Mouse (Mus musculus): ENCODE measurements at regions not wholly inside any gene's neighbourhood (a gene's known extent, or its start where the extent isn't known, plus 50 kb on each side); places are given as distances from the start of the nearest gene placed in this dataset.
A peak's percentile ranks its signal among the peaks of the same experiment; 100 is the strongest.

DNA sequence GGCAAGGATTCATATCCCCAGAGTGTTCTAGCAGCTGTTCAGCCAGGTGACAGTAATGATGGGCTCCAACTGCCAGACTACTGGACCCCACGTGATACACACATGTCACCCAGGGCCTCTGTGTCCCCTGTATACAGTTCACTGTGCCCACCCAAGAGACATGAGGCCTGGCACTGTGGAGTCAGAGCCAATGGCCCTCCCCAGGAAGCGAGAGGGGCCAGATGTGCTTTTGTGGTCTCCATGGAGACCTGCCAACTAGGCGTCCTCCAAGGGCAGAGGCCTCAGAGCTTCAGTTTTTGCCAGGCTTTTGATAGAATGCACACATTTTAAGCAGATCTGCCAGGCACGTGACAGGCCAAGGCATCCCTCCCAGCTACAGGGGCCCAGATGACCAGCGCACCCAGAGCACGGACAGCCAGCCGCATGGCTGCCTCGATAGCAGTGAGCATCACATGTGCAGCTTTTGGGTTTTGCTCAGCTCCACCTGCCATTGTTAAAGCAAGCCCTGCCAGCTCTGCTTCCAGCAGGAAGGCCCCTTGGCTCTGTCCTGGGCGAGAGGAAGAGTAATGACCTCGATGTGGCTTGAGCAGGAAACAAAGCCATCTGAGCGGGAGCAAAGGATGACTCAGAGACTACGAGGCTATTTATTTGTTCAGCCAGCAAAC, 198.1 kb upstream of the Sulf2 start:
- no peak for DNase-seq

DNA sequence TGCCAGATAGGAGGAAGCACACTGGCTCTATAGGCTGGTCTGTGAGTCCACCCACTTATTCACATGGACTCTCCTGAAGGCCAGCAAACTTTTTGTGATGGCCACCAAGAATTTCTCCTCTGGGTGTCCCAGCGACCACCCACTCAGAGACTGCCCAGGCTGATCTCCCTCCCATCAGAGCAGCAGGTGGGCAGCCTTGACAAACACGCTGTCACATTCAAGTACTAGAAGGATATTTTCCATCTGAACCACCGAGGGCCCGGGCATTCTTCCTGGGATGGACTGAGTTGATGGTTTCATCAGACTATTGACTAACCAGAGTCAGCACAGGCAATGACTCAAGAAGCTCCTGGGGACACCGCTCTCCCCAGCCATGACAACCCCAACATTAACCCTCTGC, 196.5 kb upstream of the Sulf2 start:
- DNase-seq = no peak

DNA sequence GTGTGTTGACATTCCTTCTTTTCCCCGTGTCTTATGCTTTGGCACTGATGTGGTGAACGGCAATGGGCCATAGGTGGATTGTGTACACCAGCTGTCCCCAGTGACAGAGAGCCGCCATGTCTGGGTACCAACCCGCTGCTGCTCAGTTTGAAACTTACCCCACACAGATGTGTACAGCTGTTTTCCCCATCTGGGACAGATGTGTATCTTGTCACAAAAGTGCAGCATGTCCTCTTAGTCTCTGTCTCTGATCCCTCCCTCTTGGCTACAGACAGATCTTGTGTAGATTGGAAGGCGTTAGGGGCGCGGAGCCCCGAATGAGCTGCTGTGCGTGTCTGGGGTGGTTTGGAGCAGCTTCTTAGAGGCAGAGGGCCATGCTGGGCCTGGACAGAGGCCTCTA, 196.1 kb upstream of the Sulf2 start:
- DNase-seq = no peak

DNA sequence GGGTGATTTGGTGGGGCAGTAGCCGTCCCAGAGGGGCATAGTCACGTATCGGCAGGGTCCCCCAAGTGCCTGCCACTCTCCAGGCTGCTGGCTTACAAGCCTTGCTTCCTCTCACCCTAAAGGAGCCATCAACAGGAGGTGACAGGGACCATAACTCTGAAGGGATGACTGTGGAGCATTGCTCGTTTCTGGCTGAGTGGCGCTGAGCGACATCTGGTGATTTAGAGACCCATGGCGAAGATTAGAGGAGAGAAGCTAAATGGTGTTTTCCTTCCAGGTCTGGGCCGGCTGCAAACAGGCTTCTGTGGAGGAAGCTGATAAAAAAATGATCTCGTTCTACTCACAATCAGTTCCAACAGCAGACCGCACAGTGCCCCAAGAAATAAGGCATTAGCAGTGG, 193.2 kb upstream of the Sulf2 start:
- DNase-seq = no peak

DNA sequence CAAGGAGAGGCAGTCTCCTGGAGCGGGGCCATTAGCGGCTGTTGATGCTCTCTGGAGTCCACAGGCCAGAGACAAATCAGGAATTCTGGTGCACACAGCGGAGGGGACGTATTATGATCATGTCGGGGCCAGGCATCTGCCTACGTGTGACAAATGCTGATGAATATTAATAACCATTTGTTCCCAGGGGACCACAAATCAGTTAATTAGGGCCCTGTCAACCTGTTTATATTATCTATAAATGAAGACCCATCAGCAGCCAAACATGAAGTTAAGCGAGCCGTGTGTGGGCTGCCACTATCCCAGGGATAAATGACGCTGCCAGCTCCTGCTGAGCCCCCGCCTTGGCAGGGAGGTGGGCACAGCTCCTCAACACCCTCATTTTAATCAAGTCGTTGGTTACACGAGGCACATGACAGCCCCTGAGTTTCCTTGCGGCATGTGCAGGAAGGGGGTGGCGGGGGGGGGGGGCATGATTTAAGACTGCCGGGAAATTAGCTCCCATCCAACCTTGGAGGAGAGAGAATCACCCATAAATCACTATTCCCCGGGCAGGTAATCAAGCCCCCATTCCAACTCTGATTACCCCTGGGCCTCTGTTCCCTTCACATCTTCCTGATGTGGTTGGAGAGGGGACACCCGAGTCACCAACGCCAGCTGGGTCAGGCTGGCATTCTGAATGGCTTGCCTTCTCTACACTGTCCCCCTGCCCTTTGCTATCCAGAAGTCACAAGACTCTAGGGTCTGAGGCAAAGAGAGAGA, 191.1 kb upstream of the Sulf2 start:
- no peak for DNase-seq

DNA sequence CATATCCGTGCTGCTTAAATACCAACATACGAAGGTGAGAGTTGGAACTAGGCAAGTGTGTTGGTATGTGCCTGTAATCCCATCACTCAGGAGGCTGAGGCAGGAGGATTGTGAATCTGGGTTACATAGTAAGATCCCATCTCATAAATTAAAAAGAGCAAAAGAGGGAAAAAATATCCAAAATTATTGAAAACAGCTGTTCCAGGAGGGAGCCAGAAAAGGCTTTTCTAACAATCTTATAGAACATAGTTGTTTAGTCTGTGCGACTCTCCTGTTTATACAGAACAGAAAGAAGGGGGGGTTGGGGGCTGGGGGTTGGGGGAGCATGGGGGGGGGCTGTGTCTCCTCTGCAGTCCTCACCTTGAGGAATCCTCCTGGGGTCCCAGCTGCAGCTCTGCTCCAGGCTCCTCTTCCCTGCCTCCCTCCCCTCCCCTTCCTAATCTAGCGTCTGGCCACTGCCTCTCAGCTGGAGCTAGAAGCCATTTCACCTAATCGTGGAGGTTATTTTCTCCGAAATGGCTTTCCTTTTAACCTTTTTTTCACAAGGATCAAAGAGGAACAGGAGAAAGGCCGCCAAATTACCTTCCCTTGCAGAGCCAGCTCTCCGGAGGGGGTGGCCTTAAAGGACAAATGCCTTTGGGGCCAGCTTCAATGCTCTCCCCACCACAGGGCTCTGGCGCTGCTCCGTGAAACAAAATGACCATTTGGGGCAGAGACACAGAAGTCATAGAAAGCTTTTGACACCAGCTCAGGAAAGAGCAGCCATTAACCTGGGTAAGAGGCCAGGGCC, 188.3 kb upstream of the Sulf2 start:
- DNase-seq = no peak

DNA sequence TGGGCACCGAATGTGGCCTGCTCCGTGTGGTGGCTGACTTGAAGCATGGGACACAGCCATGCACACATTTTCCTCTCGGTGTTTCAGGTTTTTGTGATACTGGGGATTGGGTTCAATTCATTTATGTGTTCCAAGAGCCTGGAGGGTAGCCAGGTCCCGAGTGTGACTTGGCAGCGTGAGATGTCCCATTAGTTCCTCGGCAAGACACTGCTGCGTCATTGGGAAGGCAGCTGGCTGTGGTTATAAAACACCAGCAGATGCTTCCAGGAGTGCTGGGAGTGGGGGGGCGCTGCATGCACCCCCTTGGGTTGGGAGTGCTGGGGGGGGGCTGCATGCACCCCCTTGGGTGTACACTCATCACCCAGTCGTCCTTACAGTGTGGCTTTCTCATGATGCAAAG, 186.9 kb upstream of the Sulf2 start:
- DNase-seq = peak; percentile 67

DNA sequence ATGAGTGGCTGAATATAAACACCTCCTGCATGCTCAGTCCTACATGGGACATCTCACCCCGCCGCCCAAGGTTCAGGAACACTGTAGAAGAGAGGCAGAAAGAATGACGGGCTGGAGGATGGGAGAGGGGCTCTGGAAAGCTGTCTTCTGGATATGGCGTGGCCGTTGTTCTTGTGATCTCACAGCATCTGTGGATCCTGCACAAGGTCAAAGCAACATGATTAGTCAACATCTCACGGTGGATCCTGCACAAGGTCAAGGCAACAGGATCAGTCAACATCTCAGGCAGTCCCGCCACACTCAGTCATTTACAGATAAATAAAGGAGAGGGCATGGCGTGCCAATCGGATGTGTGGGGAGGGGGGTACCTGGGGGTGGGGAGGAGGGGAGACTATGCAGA, 184.7 kb upstream of the Sulf2 start:
- DNase-seq = no peak

DNA sequence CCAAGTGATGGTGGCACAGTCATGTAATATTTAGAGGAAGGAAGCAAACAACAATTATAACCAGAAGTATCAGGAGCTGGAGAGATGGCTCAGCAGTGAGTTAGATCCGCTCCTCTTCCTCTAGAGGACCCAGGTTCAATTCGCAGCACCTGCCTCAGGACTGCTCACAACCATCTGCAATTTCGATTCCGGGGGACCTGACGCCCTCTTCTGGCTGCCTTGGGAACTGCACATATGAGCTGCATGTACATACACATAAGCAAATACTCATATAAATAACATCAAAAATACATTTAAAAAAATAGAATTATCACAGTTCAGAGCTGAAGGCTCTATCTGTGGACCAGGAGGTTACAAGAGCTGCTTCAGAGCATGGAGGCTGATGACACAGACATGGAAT, 184.0 kb upstream of the Sulf2 start:
- no peak for DNase-seq

DNA sequence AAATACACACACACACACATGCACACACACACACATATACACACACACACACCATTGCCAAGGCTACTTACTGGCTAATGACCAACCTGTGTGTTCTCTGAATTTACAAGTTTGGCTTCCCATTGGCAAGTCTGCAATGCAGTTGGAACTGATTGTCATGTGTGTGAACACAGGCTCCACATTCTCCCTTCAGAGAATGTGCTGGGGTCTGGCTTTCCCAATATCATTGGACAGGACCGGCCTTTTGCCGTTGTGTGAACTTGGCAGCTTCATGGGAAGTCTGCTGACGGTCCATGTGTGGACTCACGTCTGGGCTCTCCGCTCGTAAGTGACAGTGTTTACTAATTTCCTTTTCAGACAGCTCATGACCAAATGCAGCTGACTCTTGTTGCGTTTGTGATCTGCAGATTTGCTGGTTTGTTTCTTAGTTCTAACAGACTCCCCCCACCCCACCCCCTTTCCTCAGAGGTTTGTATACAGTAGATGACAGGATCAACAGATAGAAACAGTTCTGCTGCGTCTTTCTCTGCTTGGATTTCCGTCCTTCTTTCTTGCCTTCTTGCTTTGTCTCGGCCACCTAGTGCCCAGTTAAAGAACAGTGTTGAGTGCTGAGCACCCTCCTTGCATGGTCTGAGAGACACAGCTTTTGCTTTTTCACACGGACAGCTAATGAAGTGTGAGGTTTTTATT, 183.1 kb upstream of the Sulf2 start:
- no peak for DNase-seq

DNA sequence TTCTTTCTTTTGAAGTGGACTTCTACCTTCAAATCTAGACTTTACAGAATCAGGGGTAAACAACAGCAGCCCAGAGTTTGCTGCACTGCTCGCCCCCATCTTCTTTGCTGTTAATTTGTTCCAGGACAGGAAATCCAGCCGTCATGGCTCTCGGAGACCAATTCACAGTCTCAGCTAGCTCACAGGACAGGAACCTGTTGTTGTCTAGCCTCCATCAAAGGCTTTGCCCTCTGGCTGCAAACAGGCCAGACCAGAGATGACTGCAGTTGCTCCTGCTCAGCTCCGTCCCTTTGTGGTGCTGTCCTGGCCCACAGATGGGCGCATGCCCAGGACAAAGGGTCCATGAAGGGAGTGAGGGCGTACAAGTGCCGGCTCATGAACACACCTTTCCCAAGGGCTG, 182.2 kb upstream of the Sulf2 start:
- DNase-seq = no peak

DNA sequence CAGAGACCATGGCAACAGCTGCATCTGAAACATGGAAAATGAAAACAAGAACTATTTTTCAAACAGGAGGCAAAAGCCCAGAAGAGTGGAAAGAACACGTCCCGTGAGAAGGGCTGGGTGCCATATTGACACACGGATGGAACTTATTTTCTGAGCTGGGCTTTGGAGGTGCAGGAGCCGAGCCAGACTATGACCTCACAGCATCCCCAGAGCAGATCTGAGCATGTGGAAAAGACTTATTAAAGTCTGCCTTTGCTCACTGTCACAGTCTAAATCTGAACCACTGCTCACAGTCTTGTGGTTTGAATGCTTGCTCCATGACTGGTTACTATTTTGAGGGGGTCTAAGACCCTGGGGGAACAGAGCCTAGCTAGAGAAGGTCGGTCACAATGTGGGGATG, 180.2 kb upstream of the Sulf2 start:
- DNase-seq = peak; percentile 53

DNA sequence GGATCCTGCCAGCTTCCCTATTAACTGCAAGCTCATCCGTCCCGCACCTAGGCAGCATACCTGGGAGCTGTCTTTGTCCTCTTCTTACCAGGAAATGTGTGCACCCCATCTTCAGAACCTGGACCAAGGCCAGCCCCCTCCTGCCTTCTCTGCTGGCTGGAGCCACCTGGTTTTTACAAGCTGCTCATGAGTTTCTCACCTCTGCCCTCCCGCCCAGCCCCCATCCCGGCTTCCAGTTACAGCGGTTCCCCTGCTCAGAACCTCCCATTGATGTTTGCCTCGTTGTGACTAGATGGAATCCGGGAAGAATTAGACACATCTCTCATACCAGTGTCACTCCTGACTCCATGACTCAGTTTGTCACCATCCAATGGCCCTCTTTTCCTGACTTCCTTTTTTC, 179.1 kb upstream of the Sulf2 start:
- DNase-seq = no peak

DNA sequence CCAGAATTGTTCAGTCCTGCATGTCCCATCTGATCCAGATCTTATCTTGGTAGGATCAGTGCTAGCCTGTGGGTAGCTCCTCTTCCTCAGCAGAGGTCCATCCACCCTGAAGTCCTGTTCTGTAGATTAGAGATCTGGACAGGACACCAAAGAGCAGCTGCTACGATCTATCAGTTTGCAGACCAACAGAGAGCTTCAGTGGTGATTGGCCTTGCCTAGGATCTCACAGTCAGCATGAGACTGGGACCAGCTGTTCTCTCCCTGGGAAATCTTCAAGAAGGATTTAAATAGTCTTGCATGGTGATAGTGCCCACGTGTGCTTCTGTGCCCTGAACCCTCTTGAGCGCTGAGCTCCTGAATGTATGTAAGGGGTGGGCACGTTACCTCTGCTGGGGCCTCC, 178.4 kb upstream of the Sulf2 start:
- DNase-seq = no peak

DNA sequence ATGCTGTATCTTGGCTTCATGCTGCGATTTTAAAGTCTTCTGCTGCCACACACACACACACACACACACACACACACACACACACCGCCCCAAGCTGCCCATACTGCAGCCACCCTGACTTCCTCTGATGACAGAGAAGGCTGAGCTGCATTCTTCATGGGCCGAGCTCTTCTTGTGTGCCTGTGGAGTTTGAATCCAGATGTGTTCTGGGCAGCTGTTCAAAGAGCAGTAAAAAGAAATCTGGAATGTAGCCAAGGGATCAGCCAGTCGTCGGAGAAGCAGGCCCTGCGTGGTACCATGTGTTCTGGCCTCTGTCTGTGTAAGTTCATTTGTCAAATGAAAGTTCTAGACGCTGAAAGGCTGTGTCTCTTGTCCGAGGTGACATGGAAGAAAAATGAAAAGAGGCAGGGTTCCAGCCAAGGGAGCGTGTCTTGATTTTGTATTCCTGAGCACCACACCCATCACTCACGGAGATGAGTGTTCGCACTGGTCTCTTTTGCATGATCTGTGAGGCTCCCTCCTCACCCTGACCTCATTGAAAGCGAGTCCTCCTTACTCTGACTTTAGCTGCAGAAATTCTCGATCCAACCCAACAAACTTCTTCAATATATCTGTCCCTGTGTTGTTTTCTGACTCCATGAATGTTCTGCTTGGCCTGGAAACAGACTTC, 177.4 kb upstream of the Sulf2 start:
- DNase-seq = no peak

DNA sequence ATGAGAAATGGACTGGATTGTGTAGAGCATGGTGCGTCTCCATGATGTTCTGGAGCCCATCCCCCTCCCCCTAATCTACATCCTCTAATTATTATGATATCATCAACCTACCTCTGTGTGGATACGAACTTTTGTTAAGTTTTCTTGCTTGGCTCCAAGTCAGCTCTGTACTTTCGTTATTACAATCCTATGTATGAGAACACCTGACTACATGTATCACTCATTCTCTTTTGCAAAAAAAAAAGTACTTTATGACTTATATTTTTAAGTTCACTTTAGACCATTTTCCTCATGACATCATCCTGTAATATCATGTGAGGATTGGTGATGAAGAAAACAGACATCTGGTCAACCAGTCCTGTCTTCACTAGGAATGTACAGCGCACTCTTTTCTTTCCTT, 175.7 kb upstream of the Sulf2 start:
- no peak for DNase-seq

DNA sequence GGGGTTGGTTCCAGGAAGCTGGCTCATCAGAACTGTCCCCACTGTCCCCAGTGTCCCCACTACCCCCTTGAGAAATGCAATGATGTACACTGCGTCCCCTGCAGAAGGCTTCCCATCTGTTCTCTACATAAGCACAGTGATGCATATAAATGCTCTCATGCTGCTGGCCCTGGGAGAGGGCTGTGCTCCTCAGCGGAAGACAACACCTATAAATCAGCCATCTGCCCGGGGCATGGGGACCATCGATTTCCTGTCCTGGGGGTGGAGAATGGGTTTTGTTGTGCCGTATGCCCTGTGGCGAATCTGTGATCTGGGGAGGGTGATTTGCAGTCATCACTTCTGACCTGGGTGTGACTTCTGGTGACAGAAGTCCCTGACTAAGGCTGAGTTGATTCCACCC, 174.9 kb upstream of the Sulf2 start:
- no peak for DNase-seq

DNA sequence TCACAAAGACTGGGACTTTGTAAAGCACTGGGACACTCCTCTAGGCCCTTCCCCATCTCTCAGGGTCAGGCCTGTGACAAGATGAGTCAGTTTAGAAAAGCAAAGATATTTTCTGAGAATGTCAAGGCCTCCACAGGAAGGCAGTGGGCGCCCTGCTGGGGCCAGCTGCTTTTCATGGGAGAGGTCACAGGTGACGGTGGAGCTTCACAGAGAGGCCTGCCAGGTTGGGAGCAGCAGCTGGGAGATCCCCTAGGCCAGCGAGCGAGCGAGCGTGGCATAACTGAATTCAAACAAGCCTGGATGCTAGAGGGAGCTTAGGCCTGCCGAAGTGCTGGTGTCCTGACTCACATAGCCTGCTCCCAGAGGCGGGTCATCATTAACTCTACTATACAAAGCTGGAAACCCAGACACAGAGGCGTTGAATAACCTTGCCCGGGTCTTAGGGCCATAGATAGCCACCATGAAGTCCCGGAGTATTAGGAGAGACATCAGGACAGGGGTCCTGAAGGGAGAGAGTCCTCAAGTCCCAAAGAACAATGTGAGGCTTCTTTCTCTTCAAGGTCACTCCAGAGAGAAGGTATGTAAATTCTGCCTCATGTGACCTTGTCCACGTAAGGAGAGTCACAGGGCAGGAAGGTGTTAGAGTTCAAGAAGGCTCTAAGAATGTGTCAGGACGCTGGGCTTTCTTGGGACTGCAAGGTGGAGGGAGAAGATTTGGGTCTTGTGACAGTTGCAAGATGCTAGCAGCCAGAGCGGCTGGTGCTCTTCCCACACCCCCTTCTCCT, 174.3 kb upstream of the Sulf2 start:
- DNase-seq = no peak

DNA sequence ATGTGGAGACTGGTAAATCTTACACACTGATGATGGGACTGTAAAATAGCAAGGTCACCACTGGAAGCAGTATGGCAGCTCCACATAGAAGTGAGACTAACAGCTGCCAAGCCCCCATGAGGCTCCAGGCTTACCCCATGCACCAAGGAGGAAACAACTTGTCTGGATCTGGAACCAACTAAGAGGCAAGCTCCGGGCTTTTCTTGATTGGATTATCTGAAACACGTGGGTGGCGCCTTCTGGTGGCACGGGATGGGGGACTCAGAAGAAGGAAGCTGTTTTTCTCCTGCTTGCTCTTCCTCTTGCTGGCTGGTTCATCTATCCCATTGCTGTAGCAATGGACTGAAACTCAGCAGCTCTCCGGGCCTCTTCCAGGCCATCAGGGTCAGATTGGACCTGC, 171.5 kb upstream of the Sulf2 start:
- no peak for DNase-seq

DNA sequence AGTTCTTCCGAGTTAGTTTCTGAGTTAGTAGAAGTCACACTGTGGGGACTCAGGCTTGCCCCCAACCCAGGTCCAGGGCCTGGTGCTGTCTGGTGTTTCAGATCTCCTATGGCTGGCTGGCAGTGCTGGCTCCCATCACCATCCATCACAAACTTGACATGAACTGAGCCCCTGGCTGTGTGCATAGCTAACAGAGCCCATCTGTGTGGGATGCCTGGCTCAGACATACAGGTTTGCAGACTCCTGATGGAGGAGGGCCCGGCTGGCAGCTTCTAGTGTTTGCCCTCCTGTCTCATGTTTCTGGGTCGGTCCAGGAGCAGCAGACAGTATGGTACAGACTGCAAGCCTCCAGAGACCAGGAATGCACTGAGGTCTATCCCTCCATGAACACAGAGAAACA, 169.5 kb upstream of the Sulf2 start:
- no peak for DNase-seq

DNA sequence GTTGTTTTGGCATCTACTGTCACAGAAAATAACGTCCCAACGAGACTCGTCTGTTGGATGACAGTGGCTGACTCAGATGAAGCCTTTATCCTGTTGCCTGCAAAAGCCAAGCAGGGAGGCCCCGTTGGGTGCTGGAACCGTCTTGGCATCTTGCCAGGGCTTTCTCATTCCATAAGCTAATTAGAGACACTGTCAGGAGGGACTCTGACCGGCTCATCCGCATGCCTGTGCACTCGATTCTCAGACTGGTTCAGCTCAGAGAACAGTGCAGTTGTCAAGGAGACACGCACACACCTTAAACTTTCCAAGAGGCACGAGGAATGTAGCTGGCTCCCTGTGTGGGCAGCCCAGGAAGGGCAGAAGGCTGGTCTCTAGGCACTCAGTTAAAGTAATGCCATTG, 169.0 kb upstream of the Sulf2 start:
- DNase-seq = no peak

DNA sequence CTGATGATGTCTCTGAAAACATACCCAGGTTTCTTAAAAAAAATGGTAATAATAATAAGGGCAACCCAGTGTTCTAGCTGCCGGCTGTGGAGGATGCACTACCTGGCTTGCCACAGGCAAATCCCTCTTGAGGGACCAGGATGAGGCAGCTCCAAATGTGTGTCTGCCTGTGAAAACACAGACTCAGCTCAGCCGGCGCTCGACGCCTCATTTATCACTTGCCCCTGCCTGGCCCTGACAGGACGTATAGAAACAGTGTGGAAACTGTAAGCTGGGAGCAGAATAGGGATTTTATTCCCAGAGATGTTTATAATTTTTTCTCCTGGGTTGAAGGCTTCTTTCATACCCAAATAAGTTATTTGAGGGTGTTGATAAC, 167.2 kb upstream of the Sulf2 start:
- no peak for DNase-seq
